Mouse (Mus musculus) bone marrow macrophage, adult 2 months (primary cell): ENCODE results near the gene B3gnt6.

Source experiments
- CTCF ChIP-seq: IDR thresholded peaks from 2 replicates; pipeline ENCODE4 v1.5.1; 2012; ENCODE audit warnings: low read depth, mild to moderate bottlenecking, low read length, moderate library complexity
- POLR2A ChIP-seq: IDR thresholded peaks from 2 replicates; pipeline ENCODE4 v1.6.1; 2012; ENCODE audit warnings: mild to moderate bottlenecking, low read depth, low read length, borderline replicate concordance

DNA sequence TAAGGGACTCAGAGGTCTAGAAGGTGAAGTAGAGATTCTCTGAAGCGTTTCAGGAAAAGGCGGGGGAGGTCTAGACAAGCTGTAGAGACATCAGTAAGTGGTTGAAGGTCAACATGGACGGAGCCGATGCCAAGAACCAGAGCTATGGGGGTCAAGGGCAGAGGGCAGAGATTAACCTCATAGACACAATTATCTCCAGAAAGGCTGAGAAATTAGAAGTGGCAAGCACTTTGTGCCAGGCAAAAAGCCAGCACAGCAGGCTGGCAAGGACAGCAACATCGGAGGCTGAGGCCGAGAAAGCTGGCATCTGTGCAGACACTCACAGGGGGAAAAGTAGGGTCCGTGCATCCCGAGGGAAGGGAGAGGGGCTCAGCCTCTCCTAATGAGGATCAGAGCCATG lies 51.5 kb downstream of the B3gnt6 start:
- no peak for TF ChIP-seq CTCF
- no peak for TF ChIP-seq POLR2A
